Mouse (Mus musculus): ENCODE results near the gene Snap47.

The Snap47 gene

DNA sequence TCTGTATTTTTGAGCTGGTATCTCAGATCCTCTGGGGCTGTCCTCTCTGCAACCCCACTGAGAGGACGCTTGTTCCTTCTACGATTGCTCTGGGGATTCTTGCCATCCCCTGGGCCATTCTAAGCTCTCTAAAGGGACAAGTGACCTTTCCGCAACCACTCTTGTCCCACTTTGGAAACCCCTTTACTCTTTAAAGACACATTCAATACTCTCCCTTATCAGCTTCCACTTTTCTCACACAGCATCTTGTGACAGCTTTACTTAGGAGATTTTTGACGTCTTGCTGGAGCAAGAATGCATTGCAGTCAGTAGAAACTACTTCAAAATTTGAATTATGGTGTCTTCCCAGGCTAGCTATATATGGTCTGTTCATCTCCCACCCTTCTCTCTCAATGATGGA is at the start of gene Snap47:
Gene Snap47 (minus strand): TSS at position 101 of the 400 bp plus-strand sequence.
- DNase-seq = no peak

GRCm38 (mm10) chr11:59497747-59498146 is 46.8 kb upstream of the Snap47 start:
- no peak for DNase-seq

DNA sequence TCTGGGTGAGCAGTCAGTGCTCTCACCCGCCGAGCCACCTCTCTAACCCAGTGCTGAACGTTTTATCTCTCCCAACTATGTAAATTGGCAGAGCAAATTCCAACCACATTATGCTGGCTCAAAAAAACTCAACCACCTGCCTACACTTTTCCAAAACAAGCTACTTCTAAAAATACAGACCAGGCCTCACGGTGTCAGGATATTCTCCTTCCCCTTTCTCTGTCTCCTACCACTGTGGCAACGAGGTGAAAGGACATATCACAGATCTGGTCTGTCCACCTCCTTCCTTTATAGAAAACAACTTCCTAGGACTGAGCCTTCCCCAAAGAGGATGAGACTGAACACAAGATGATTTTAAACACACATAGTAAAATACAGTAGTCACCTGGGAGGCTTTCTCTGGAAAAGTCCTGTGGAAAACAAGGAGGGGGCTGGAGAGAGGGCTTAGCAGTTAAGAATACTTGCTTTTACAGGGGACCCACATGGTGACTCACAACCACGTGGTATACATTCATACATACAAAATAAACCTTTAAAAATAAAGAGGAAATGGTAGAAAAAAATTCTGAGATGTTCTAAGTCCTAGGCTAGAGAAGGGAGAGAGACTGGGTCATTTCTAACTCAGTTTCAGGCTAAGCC is 45.8 kb upstream of the Snap47 start:
- DNase-seq = no peak

- no peak for DNase-seq
Observed at GRCm38 (mm10) chr11:59486222-59486621, 35.2 kb upstream of the Snap47 start.

GRCm38 (mm10) chr11:59485641-59486040 is 34.7 kb upstream of the Snap47 start:
- no peak for DNase-seq

- peak; percentile 56 to 62 for DNase-seq
Observed at GRCm38 (mm10) chr11:59483212-59483611, 32.2 kb upstream of the Snap47 start.

- DNase-seq = no peak
Observed at GRCm38 (mm10) chr11:59477240-59477639, 26.3 kb upstream of the Snap47 start.

- DNase-seq = peak; percentile 88 to 93
Observed at GRCm38 (mm10) chr11:59472326-59472677, 21.3 kb upstream of the Snap47 start, which contains the start of gene Zfp867. Gene Zfp867, minus strand, starts transcription at chr11:59472474.

GRCm38 (mm10) chr11:59471413-59472325 is 20.7 kb upstream of the Snap47 start:
- no peak for DNase-seq

DNA sequence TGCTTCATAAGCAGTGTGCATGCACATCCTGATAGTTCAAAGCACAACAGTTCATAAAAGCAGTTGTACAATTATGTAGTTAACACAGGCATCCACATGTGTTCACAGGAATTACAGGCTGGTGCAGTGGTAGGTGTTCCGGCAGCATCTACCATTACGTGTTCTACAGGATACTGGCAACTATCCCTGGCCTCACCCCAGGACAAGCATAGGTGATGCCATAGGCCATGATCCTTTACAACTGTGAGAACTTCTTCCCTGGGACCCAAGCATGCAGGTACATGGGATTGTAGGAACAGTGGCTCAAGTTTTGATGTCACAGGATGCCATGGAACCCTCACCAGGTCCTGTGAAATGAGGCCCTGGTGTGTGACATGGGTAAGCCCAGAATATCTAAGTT is 9.5 kb upstream of the Snap47 start:
- no peak for DNase-seq

- no peak for DNase-seq
Observed at GRCm38 (mm10) chr11:59458973-59459372, 8.0 kb upstream of the Snap47 start.

DNA sequence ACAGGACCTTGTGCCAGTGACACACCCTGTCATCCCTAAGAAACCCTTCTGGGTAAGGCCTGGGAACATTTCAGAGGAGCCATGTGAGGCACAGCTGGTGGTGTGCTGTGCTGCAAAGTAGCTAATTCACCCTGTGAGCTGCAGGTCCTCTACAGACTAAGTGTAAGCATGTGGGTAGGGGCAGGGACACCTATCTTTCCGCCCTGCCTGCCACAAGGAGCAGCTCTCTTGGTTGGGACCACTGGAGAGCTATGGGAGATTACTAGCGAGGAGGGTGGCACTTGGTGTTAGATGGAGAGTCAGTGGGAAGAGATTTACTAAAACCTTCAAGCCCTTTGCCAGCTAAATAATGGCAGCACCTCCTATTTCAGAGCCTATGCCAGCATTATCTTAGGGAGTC is 5.9 kb upstream of the Snap47 start:
- no peak for DNase-seq

GRCm38 (mm10) chr11:59456346-59456745 is 5.4 kb upstream of the Snap47 start:
- DNase-seq = no peak

GRCm38 (mm10) chr11:59450230-59450771 is 685 bp downstream of the Snap47 start:
- DNase-seq = no peak

GRCm38 (mm10) chr11:59449741-59450229 is 1.2 kb downstream of the Snap47 start, which contains the start of gene Jmjd4:
Gene Jmjd4, plus strand, starts transcription at chr11:59450045.
- DNase-seq = peak; percentile 90 to 95

- no peak for DNase-seq
Observed at GRCm38 (mm10) chr11:59443102-59443501, 7.9 kb downstream of the Snap47 start.

- no peak for DNase-seq
Observed at GRCm38 (mm10) chr11:59437954-59438353, 13.0 kb downstream of the Snap47 start.

DNA sequence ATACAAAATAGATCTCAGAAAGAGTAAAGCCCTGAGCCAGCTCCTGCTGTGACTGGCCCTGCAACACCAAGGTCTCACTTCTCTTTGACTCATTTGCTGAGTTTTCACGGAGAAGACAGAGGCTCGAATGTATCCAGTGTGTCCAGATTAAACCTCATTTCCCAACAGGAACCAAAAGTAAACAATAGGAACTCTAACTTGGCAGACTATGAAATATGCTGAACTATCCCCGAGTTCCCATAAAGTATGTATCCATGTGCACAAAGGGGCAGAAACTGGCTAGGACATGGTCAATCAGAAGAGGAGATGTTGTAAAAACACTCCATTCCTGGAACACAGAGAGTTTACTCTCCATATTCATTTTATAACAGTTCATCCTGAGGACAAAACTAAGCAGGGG is 18.7 kb downstream of the Snap47 start:
- DNase-seq = no peak

DNA sequence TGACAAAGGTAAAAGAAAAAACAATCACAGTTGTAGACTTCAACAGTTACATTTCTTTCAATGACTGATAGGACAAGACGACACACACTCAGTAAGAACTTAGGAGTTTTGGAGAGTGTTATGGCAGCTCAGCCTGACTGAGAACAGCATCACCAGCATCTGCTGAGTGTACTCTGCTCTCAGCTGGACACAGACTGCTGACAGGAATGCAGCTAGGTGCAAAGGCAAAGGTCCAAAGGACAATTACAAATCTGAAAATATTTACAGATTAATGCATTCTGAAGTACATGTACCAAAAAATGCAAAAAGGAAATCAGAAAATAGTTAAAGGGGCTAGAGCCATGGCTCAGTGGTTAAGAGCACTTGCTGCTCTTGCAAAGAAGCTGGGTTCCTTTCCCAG is 21.0 kb downstream of the Snap47 start:
- no peak for DNase-seq

- peak; percentile 19 to 30 for DNase-seq
Observed at GRCm38 (mm10) chr11:59428057-59428660, 22.8 kb downstream of the Snap47 start.

- peak in 1 of 2 experiments; percentile 15 for DNase-seq
Observed at GRCm38 (mm10) chr11:59425671-59426101, 25.3 kb downstream of the Snap47 start.

DNA sequence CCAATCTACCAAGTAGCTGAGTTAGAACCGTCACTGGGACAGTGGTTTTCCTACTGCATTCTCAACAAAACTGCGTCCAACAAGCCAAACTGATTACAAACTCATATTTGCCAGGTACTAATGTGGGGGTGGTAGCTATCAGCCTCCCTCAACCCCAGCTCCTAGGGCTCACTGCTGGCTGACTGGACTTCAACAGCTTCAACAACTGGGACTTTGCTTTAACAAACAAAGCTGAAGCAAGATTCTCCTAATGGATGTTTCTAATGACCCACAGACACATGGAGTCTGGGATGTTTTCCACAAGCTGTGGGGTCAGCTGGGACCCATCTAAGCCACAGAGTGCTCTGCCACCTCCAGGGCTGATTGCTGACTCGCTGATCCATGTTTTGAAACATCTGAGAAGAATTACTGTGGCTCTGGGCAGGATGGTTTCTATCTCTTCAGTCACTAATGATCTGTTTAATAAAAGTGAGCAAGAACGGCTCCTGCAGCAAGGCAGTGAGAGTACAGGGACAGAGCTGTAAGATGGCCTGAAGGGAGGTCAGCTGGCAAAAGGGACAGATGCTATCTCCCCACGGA is 27.9 kb downstream of the Snap47 start:
- DNase-seq = no peak

GRCm38 (mm10) chr11:59421967-59422366 is 29.0 kb downstream of the Snap47 start:
- DNase-seq = no peak

All from cerebellum, adult 18-20 months (tissue).